Mouse (Mus musculus): ENCODE measurements around the gene Btbd2. TPM values are rescaled to one million over a fixed set of nuclear protein-coding genes. Genes with fewer than 3 reads are reported as not detected.
A peak's percentile ranks its signal among the peaks of the same experiment; 100 is the strongest.
"Not testable (repeated sequence)": the region's sequence is repeated elsewhere in the genome, so short reads cannot be mapped to it uniquely, and the experiment has no call there.

Gene Btbd2
- total RNA-seq, 4 experiments from 2014 or later = 63.4 to 94.6 (median 79.1) TPM

- peak; percentile 65 for DNase-seq
Measured at GRCm38 (mm10) chr10:80669737-80670485, 13.0 kb upstream of the Btbd2 start.

GRCm38 (mm10) chr10:80669018-80669417 lies 12.1 kb upstream of the Btbd2 start:
- DNase-seq = no peak

GRCm38 (mm10) chr10:80668614-80669013 lies 11.7 kb upstream of the Btbd2 start:
- DNase-seq = no peak

- DNase-seq = no peak
Measured at GRCm38 (mm10) chr10:80666837-80667412, 10.1 kb upstream of the Btbd2 start.

- DNase-seq = no peak
Measured at GRCm38 (mm10) chr10:80665981-80666733, 9.3 kb upstream of the Btbd2 start.

GRCm38 (mm10) chr10:80665459-80665858 lies 8.6 kb upstream of the Btbd2 start:
- DNase-seq = no peak

- peak; percentile 84 for DNase-seq
Measured at GRCm38 (mm10) chr10:80665016-80665380, 8.1 kb upstream of the Btbd2 start.

- peak; percentile 87 for DNase-seq
Measured at GRCm38 (mm10) chr10:80664197-80665015, 7.5 kb upstream of the Btbd2 start.

- no peak for DNase-seq
Measured at GRCm38 (mm10) chr10:80663485-80664196, 6.8 kb upstream of the Btbd2 start.

GRCm38 (mm10) chr10:80661149-80661548 lies 4.3 kb upstream of the Btbd2 start:
- DNase-seq = no peak

- DNase-seq = peak; percentile 60
Measured at GRCm38 (mm10) chr10:80659213-80659612, 2.3 kb upstream of the Btbd2 start.

- DNase-seq = no peak
Measured at GRCm38 (mm10) chr10:80658841-80659202, 2.0 kb upstream of the Btbd2 start.

- no peak for DNase-seq
Measured at GRCm38 (mm10) chr10:80658194-80658840, 1.4 kb upstream of the Btbd2 start.

- peak; percentile 96 for DNase-seq
Measured at GRCm38 (mm10) chr10:80656130-80656862, 575 bp downstream of the Btbd2 start.

- DNase-seq = no peak
Measured at GRCm38 (mm10) chr10:80655406-80656129, 1.3 kb downstream of the Btbd2 start.

GRCm38 (mm10) chr10:80654866-80655265 lies 2.0 kb downstream of the Btbd2 start:
- no peak for DNase-seq

GRCm38 (mm10) chr10:80653156-80653720 lies 3.6 kb downstream of the Btbd2 start:
- DNase-seq = no peak

- DNase-seq = no peak
Measured at GRCm38 (mm10) chr10:80650392-80650791, 6.5 kb downstream of the Btbd2 start.

- DNase-seq = not testable (repeated sequence)
Measured at GRCm38 (mm10) chr10:80649910-80650309, 7.0 kb downstream of the Btbd2 start.

GRCm38 (mm10) chr10:80646936-80647335 lies 9.9 kb downstream of the Btbd2 start:
- DNase-seq = no peak

Measured in adrenal gland, adult 8-10 months (tissue).